Mouse (Mus musculus): Measurements from ENCODE around the gene Sec31b. TPM values are rescaled to one million over a fixed set of nuclear protein-coding genes. Genes with fewer than 3 reads are reported as not detected.
A peak's percentile ranks its signal among the peaks of the same experiment; 100 is the strongest.

Gene Sec31b
- polyA plus RNA-seq (2011; ENCODE audit: insufficient read length, low read depth, missing spikeins): 0.68 and 1.1 TPM in 2 replicates

DNA sequence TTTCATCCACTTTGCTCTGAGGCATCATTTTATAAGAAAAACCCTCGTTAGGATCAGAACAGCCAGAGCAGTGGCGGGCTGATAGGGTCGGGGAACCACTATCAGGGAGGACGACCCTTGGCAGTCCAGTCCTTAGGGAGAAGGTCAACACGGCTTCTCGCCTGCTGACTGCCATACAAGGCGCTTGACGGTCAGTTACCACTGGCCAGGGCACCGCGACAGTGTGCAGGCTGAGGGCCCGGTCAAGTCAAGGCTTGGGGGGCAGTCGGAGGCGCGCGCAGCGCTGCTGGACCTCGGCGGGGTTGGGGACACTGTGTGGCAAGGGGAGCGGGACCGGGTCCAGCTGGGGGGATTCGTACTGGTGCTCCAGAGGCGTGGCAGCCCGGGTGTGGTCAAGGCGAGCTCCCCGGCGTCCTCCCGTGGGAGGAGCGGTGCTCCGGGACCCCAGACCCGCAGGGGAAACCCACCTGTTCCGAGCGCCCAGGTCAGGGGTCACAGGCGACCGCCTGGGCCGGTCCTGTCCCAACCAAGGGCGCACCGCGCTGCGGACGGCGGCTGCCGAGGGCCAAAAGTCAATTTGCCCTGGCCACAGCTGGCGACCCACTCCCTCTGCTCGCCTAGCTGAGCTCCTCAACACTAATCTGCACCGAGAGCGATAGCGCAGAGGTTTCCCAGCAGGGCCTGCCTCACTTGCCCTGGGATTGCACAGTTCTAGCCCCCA lies at the start of gene Sec31b:
Gene Sec31b (minus strand): TSS at position 544 of the 721 bp plus-strand sequence.
- TF ChIP-seq POLR2A (IDR thresholded peaks at IDR 0.05; ENCODE audit: low read depth, low read length): no peak
- TF ChIP-seq CTCF (IDR thresholded peaks at IDR 0.05; ENCODE audit: borderline replicate concordance, insufficient read depth, low read length): no peak
- Histone ChIP-seq H3K27ac (ENCODE audit: insufficient read depth, low read length) (no peak within 1 kb of the TSS), H3K4me1 (ENCODE audit: control insufficient read depth, insufficient read depth, low read length) (no peaks in the 10 kb centered on the region), H3K4me3 (ENCODE audit: insufficient read depth, low read length) (peak within 1 kb of the TSS; percentile 20)

DNA sequence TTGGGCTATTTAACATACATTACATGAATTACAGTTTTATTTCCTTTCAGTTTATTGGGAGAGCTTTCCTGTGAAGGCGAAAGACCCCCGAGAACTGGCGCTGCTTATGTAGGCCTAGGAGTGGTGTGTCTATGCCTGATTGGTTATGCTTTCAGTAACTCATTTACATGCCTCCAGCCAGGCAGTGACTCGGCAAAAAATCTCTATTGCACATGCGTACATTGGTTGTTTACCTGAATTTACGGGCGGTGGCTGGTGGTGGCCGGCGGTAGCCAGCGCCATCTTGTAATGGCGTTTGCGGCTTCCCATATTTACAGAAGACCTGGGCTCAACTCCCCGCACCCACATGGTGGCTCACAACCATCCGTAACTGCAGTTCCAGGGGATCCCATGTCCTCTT lies 48.5 kb upstream of the Sec31b start:
- no peak overlapping the region for H3K4me3 ChIP-seq (ENCODE audit: insufficient read depth, low read length)
- no peaks in the 10 kb centered on the region for H3K4me1 ChIP-seq (ENCODE audit: control insufficient read depth, insufficient read depth, low read length)
- TF ChIP-seq CTCF (IDR thresholded peaks at IDR 0.05; ENCODE audit: borderline replicate concordance, insufficient read depth, low read length) (no peak), POLR2A (IDR thresholded peaks at IDR 0.05; ENCODE audit: low read depth, low read length) (no peak)
- H3K27ac ChIP-seq (ENCODE audit: insufficient read depth, low read length): no peak overlapping the region

DNA sequence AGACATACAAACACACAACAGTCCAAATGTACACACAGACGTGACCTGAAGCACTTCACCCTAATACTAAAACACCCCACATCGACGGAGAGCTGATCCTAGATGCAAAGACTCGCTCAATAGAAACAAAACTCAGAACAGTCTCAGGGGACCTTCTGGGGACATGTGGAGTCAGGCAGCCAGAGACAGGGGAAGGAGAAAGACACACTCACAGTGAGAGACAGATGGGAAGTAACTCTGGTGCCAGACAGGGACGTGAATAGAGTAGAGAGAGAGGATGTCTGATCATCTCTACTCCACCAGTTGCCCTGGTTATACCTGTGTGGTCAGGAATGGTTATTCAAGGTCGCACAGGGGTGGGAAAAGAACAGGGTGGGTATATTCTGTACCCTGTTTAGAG lies 46.0 kb upstream of the Sec31b start:
- Histone ChIP-seq H3K27ac (ENCODE audit: insufficient read depth, low read length) (no peak overlapping the region), H3K4me1 (ENCODE audit: control insufficient read depth, insufficient read depth, low read length) (no peaks in the 10 kb centered on the region), H3K4me3 (ENCODE audit: insufficient read depth, low read length) (no peak overlapping the region)
- no peak for TF ChIP-seq POLR2A (IDR thresholded peaks at IDR 0.05; ENCODE audit: low read depth, low read length)

DNA sequence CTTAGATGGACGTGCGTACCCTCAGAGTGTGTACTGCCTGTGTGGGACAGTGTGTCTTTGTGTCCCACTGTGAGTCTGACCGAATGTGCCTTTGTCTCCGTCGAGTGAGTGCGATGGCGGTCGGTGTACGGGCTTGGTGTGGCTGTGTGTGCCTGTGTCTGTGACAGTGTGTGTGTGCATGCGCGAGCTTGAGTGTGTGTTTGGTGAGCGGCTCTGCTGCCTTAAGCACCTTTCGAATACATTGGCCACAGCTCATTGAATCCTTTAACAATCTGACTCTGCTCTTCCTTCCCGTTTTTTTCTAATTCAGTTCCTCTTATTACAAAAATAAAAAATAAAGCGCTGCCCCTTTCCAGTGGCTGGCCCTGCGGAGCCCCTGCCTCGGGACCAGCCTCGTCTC lies 45.3 kb upstream of the Sec31b start:
- no peak for TF ChIP-seq CTCF (IDR thresholded peaks at IDR 0.05; ENCODE audit: borderline replicate concordance, insufficient read depth, low read length)
- TF ChIP-seq POLR2A (IDR thresholded peaks at IDR 0.05; ENCODE audit: low read depth, low read length): no peak
- Histone ChIP-seq H3K27ac (ENCODE audit: insufficient read depth, low read length) (no peak overlapping the region), H3K4me3 (ENCODE audit: insufficient read depth, low read length) (no peak overlapping the region), H3K4me1 (ENCODE audit: control insufficient read depth, insufficient read depth, low read length) (no peaks in the 10 kb centered on the region)

DNA sequence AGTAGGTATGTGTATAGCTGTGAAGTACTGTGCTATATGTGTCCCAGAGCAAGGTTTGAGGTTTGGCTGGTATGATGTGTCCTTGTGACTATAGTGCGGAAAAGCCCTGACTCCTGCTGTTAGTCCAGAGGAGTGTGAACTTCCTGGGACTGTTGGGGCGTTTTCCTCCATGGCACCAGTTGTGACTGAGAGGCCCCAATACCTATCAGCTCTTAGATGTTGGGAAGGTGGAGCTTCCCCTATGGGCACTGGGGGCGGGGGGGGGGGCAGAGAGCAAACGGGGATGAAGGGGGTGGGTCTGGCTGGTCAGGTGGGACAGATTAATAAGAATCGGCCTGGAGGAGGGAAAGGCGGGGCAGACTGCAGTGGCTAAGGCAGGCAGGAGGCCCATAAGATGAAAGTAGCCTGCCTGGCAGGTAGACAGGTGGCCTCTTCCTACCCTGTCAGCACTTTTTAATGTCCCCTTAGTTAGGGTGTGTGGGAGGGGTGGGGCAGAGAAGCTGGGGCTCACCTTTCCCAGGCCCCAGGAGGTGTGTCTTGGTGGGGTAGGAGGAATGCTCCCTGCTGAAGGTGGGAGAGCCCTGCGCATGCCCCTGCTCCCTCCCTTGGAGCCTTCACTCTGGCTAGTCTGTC lies 44.0 kb upstream of the Sec31b start:
- TF ChIP-seq POLR2A (IDR thresholded peaks at IDR 0.05; ENCODE audit: low read depth, low read length) (no peak), CTCF (IDR thresholded peaks at IDR 0.05; ENCODE audit: borderline replicate concordance, insufficient read depth, low read length) (no peak)
- Histone ChIP-seq H3K4me1 (ENCODE audit: control insufficient read depth, insufficient read depth, low read length) (no peaks in the 10 kb centered on the region), H3K27ac (ENCODE audit: insufficient read depth, low read length) (no peak overlapping the region), H3K4me3 (ENCODE audit: insufficient read depth, low read length) (no peak overlapping the region)

DNA sequence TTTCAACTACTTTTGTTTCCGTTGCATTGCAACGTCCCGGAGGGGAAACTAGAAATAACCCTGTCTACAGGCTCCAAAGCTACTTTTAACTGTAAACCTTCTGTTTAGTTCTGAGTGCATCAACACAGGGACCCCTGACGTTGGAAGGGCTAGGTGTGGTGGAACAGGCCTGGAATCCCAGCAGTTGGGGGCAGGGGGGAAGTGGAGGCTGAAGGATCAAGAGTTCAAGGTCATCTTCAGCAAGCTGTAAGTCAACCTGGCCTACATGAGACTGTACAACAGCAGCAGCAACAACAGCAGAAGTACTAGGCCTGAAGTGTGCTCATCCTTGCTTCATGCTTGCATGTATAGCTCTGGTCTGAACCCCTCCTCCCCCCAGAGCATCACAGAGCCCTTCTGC lies 42.4 kb upstream of the Sec31b start:
- no peaks in the 10 kb centered on the region for H3K4me1 ChIP-seq (ENCODE audit: control insufficient read depth, insufficient read depth, low read length)
- no peak overlapping the region for H3K4me3 ChIP-seq (ENCODE audit: insufficient read depth, low read length)
- TF ChIP-seq CTCF (IDR thresholded peaks at IDR 0.05; ENCODE audit: borderline replicate concordance, insufficient read depth, low read length) (no peak), POLR2A (IDR thresholded peaks at IDR 0.05; ENCODE audit: low read depth, low read length) (no peak)
- H3K27ac ChIP-seq (ENCODE audit: insufficient read depth, low read length): no peak overlapping the region

DNA sequence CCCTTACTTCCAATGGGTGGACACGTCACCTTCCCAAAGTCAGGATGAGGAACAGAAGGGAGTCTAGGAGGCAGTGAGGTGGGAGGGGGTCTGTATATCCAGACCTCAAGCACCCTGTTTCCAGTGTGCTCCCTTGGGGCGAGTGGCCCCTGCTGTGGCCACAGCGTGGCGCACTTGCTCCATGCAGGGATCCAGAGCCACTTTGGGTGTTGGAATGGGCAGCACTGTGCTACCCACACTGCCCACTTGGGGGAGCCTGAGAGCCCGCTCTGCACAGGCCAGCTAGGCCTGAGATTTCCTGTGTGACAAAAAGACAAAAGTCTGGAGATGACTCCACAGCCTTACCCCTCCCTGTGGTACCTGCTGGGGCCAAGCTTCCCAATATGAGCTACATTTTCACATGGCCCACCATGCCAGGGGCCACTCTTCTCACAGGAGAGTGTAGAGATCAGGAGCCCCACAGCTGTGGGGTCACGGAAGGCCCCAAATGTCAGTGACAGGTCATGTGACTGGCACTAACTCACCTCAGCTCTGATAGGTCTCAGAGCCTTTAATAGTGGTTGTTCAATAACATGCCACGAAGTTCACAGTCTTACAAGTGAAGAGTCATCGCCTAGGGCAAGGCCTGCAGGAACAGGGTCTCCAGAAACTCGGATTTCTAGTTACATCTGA lies 37.1 kb upstream of the Sec31b start:
- Histone ChIP-seq H3K4me1 (ENCODE audit: control insufficient read depth, insufficient read depth, low read length) (no peaks in the 10 kb centered on the region), H3K27ac (ENCODE audit: insufficient read depth, low read length) (no peak overlapping the region), H3K4me3 (ENCODE audit: insufficient read depth, low read length) (no peak overlapping the region)
- TF ChIP-seq CTCF (IDR thresholded peaks at IDR 0.05; ENCODE audit: borderline replicate concordance, insufficient read depth, low read length) (peak; percentile 100), POLR2A (IDR thresholded peaks at IDR 0.05; ENCODE audit: low read depth, low read length) (no peak)

DNA sequence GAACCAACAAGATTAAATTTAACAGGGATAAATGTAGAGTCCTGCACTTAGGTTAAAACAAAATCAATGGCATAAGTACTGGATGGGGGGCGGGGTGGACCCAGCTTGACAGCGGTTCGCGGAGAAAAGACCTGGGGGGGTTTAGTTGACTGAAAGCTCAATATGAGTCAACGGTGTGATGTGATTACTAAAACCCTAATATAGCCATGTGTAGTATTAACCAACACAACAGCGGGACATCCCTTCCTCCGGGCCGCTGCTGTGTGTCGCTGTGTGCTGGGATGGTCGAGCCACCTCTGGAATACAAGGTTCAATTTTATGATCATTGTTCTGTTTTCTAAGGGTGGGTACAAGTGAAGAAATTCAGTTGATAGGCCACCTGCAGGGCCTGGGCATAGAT lies 36.4 kb upstream of the Sec31b start:
- TF ChIP-seq CTCF (IDR thresholded peaks at IDR 0.05; ENCODE audit: borderline replicate concordance, insufficient read depth, low read length): no peak
- TF ChIP-seq POLR2A (IDR thresholded peaks at IDR 0.05; ENCODE audit: low read depth, low read length): no peak
- H3K4me3 ChIP-seq (ENCODE audit: insufficient read depth, low read length): no peak overlapping the region
- no peaks in the 10 kb centered on the region for H3K4me1 ChIP-seq (ENCODE audit: control insufficient read depth, insufficient read depth, low read length)
- no peak overlapping the region for H3K27ac ChIP-seq (ENCODE audit: insufficient read depth, low read length)

DNA sequence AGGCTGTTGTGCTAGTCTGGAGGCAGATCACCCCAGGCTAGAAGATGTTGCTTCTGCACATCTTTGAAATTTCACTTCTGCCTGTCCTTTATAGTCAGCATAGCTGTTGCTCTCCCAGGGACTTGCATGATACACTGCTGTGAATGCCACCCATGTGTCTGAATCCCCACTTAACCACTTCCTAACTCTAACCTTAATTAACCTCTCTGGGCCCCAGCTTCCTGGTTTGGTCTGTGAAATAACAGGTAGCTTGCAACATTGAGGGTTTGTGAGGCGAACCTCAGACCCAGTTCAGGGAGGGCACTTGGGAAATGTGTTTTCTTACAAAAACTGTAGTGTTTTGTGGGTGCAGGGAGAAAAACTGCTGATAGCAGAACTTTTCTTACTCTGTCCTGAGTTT lies 32.4 kb upstream of the Sec31b start:
- Histone ChIP-seq H3K4me3 (ENCODE audit: insufficient read depth, low read length) (no peak overlapping the region), H3K4me1 (ENCODE audit: control insufficient read depth, insufficient read depth, low read length) (no peaks in the 10 kb centered on the region), H3K27ac (ENCODE audit: insufficient read depth, low read length) (no peak overlapping the region)
- TF ChIP-seq CTCF (IDR thresholded peaks at IDR 0.05; ENCODE audit: borderline replicate concordance, insufficient read depth, low read length) (no peak), POLR2A (IDR thresholded peaks at IDR 0.05; ENCODE audit: low read depth, low read length) (no peak)

DNA sequence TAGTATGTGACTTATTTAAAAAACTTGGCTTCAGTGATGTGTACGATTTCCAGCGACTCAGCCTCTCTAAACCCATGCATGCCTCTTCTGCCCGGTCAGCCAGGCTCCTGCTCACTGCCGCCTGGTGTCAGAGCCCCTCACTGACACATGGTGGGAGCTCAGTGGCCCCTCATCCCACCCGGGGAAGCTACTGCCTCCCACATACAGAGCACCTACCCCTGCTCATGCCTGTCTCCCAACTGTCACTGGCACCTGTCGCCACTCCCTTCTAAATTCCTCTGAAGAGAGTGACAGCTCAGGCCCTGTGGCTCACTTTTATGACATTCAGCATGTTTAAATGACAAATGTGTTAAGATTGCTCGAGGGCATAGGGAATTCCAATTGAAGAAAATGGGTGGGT lies 30.6 kb upstream of the Sec31b start:
- Histone ChIP-seq H3K4me3 (ENCODE audit: insufficient read depth, low read length) (no peak overlapping the region), H3K27ac (ENCODE audit: insufficient read depth, low read length) (no peak overlapping the region), H3K4me1 (ENCODE audit: control insufficient read depth, insufficient read depth, low read length) (no peaks in the 10 kb centered on the region)
- TF ChIP-seq POLR2A (IDR thresholded peaks at IDR 0.05; ENCODE audit: low read depth, low read length) (no peak), CTCF (IDR thresholded peaks at IDR 0.05; ENCODE audit: borderline replicate concordance, insufficient read depth, low read length) (no peak)

Measured in embryonic fibroblast, embryonic 13.5 days (primary cell).